Comparison of ENCODE assay signal across 9 mouse cellular contexts in genomic region chr11:102448327-102448726, GRCm38 (mm10). TPM values are rescaled to one million over a fixed set of nuclear protein-coding genes. Genes with fewer than 3 reads are reported as not detected.
DNase-seq lines count a peak whose midpoint lies in the region; ATAC-seq and TF ChIP-seq lines count a peak whose summit lies in the region.
"Had no signal": no experiment of that assay in that cellular context is flagged by ENCODE, and none has a peak within 500 bp of the region (broad histone marks: within the 10 kb centered on the region; RNA-seq: fewer than 3 reads in every experiment).

No protein-coding gene starts in this region.

- H3K27me3 ChIP-seq in midbrain, embryonic 15.5 days (replicated peaks) = peaks cover 4% of the 10 kb centered on the region; the same call in 1 of the 2 replicates

- ATAC-seq in midbrain, embryonic 15.5 days (replicated peaks) = no peak

- H3K27ac ChIP-seq in left cerebral cortex, adult 2 months = peak overlapping the region; percentile 91
- H3K27ac ChIP-seq in midbrain, embryonic 15.5 days = no peak overlapping the region

- peak overlapping the region; percentile 85 for H3K4me2 ChIP-seq in midbrain, embryonic 15.5 days

- peak overlapping the region; percentile 31 for H3K4me3 ChIP-seq in left cerebral cortex, adult 2 months
- no peak overlapping the region; the same call in 1 of the 2 replicates for H3K4me3 ChIP-seq in midbrain, embryonic 15.5 days

- H3K36me3 ChIP-seq in midbrain, embryonic 15.5 days (replicated peaks) = 0 out of 2 replicates have a peak, but pooled peaks cover 4% of the 10 kb centered on the region

- no peaks in the 10 kb centered on the region for H3K9me3 ChIP-seq in midbrain, embryonic 15.5 days

- 14% methylated on average over 8 of the region's 8 CpGs for WGBS in midbrain, embryonic 15.5 days

- peaks cover 44% of the 10 kb centered on the region for H3K4me1 ChIP-seq in midbrain, embryonic 15.5 days

- DNase-seq in cerebellum, adult 11-12 months = peak; percentile 64
- no peak for DNase-seq in cerebellum, postnatal 4 days (ENCODE audit: low spot score in 2 of 2)
- peak; percentile 46 to 48 for DNase-seq in left cerebral cortex, adult 2 months (ENCODE audit: extremely low spot score in 1 of 2, low spot score in 2 of 2)
- no peak for DNase-seq in left cerebral cortex, postnatal 4 days
- peak; percentile 42 to 47 for DNase-seq in cerebellum, postnatal 14 days
- no peak for DNase-seq in lung, postnatal 36 days
- no peak for DNase-seq in gastrocnemius, postnatal 10 days
- DNase-seq: heart, adult 18-20 months had no signal

- no peak for TF ChIP-seq CTCF in left cerebral cortex, adult 2 months (IDR thresholded peaks at IDR 0.05)

- H3K9ac ChIP-seq in midbrain, embryonic 15.5 days = no peak overlapping the region

- intact Hi-C loops in left cerebral cortex, adult 2 months (cut with DNase I) = no loop called here
- intact Hi-C loops in left cerebral cortex, postnatal 4 days (cut with DNase I) = no loop called here

RNA-seq across cellular contexts. Expression of gene Fam171a2, which starts 0.8 kb away (rescaled TPM):
- total RNA-seq in left cerebral cortex, adult 2 months (2021) = 100 to 1,000 TPM; 117 to 123 TPM
- total RNA-seq in left cerebral cortex, postnatal 4 days (2021) = 100 to 1,000 TPM; 237 to 243 TPM
- polyA plus RNA-seq in midbrain, embryonic 15.5 days (2015; fragmentation: Nextera tagmentation; extraction: Ambion mirVana) = 28.7 and 36.4 TPM in 2 replicates
- 10 to 100 TPM; 11.7 to 12.3 TPM for total RNA-seq in gastrocnemius, postnatal 10 days (2021)

RNA-seq across cellular contexts. Expression of gene Grn, which starts 18.2 kb away (rescaled TPM):
- total RNA-seq in left cerebral cortex, adult 2 months (2021) = 10 to 100 TPM; 58.1 to 66.2 TPM
- 10 to 100 TPM; 54.0 to 58.5 TPM for total RNA-seq in left cerebral cortex, postnatal 4 days (2021)
- 75.2 and 82.0 TPM in 2 replicates for polyA plus RNA-seq in midbrain, embryonic 15.5 days (2015; fragmentation: Nextera tagmentation; extraction: Ambion mirVana)
- total RNA-seq in gastrocnemius, postnatal 10 days (2021) = 10 to 100 TPM; 81.6 to 93.6 TPM

RNA-seq across cellular contexts. Expression of gene Itga2b, which starts 21.6 kb away (rescaled TPM):
- 1 to 10 TPM; 2.5 to 4.1 TPM for total RNA-seq in left cerebral cortex, adult 2 months (2021)
- 1 to 10 TPM; 3.6 to 4.0 TPM for total RNA-seq in left cerebral cortex, postnatal 4 days (2021)
- polyA plus RNA-seq in midbrain, embryonic 15.5 days (2015; fragmentation: Nextera tagmentation; extraction: Ambion mirVana) = 9.0 TPM in 2 replicates
- 1 to 10 TPM; 1.9 to 3.7 TPM for total RNA-seq in gastrocnemius, postnatal 10 days (2021)

RNA-seq across cellular contexts. Expression of gene Slc25a39, which starts 40.6 kb away (rescaled TPM):
- 10 to 100 TPM; 65.7 to 68.6 TPM for total RNA-seq in left cerebral cortex, adult 2 months (2021)
- total RNA-seq in left cerebral cortex, postnatal 4 days (2021) = 10 to 100 TPM; 57.2 to 58.8 TPM
- 146 and 168 TPM in 2 replicates for polyA plus RNA-seq in midbrain, embryonic 15.5 days (2015; fragmentation: Nextera tagmentation; extraction: Ambion mirVana)
- 10 to 100 TPM; 51.7 to 53.5 TPM for total RNA-seq in gastrocnemius, postnatal 10 days (2021)

RNA-seq across cellular contexts. Expression of gene Rundc3a, which starts 55.1 kb away (rescaled TPM):
- 100 to 1,000 TPM; 505 to 522 TPM for total RNA-seq in left cerebral cortex, adult 2 months (2021)
- 100 to 1,000 TPM; 261 to 262 TPM for total RNA-seq in left cerebral cortex, postnatal 4 days (2021)
- 160 and 165 TPM in 2 replicates for polyA plus RNA-seq in midbrain, embryonic 15.5 days (2015; fragmentation: Nextera tagmentation; extraction: Ambion mirVana)
- 1 to 10 TPM in 1 of 2 experiments, under 1 TPM in 1; 0.87 to 1.9 TPM for total RNA-seq in gastrocnemius, postnatal 10 days (2021)

Comparison
In these comparisons a context has a peak if more than half of its experiments do, and no peak if none do; other contexts are left out.
1. DNase-seq: peak in cerebellum, adult 11-12 months (single experiment), left cerebral cortex, adult 2 months (2 of 2) and cerebellum, postnatal 14 days (2 of 2); none in cerebellum, postnatal 4 days (0 of 2), left cerebral cortex, postnatal 4 days (single experiment), lung, postnatal 36 days (single experiment) and gastrocnemius, postnatal 10 days (single experiment).
2. RNA of gene Fam171a2, which starts 0.8 kb away (total RNA-seq): 237 to 243 TPM in left cerebral cortex, postnatal 4 days and 117 to 123 TPM in left cerebral cortex, adult 2 months; 11.7 to 12.3 TPM in gastrocnemius, postnatal 10 days; every median in the first group is over 4 times any median in the second.